Mouse (Mus musculus): ENCODE results near the gene Tdpoz1. TPM values are rescaled to one million over a fixed set of nuclear protein-coding genes. Genes with fewer than 3 reads are reported as not detected.
A peak's percentile ranks its signal among the peaks of the same experiment; 100 is the strongest.
"Not testable (repeated sequence)": the region's sequence is repeated elsewhere in the genome, so short reads cannot be mapped to it uniquely, and the experiment has no call there.

Gene Tdpoz1
- polyA plus RNA-seq (2015; fragmentation: Nextera tagmentation; extraction: Ambion mirVana), result not detected in 2 replicates

- H3K4me2 ChIP-seq (replicated peaks; ENCODE audit: low read depth); H3K9me3 ChIP-seq (ENCODE audit: control insufficient read depth); H3K36me3 ChIP-seq (ENCODE audit: control insufficient read depth, insufficient read depth); H3K27me3 ChIP-seq (replicated peaks; ENCODE audit: control insufficient read depth, insufficient read depth, low read length); H3K4me1 ChIP-seq (replicated peaks; ENCODE audit: control insufficient read depth, insufficient read depth, low read length); ATAC-seq; H3K4me3 ChIP-seq (ENCODE audit: low read depth, low read length); H3K27ac ChIP-seq (ENCODE audit: low read depth, low read length); H3K9ac ChIP-seq (ENCODE audit: low read depth, low read length): not testable (repeated sequence)
- WGBS, result 69% methylated on average over 2 of the region's 4 CpGs
Observed at GRCm38 (mm10) chr3:93676210-93676609, at the start of gene Tdpoz1. Gene Tdpoz1, minus strand, starts transcription at chr3:93676310.

- H3K4me1 ChIP-seq (replicated peaks; ENCODE audit: control insufficient read depth, insufficient read depth, low read length); H3K9ac ChIP-seq (ENCODE audit: low read depth, low read length); H3K4me3 ChIP-seq (ENCODE audit: low read depth, low read length); H3K36me3 ChIP-seq (ENCODE audit: control insufficient read depth, insufficient read depth); H3K4me2 ChIP-seq (replicated peaks; ENCODE audit: low read depth); H3K27me3 ChIP-seq (replicated peaks; ENCODE audit: control insufficient read depth, insufficient read depth, low read length); H3K9me3 ChIP-seq (ENCODE audit: control insufficient read depth); ATAC-seq; H3K27ac ChIP-seq (ENCODE audit: low read depth, low read length): not testable (repeated sequence)
- whole genome bisulfite sequencing, result 79% methylated on average over 2 of the region's 2 CpGs
Observed at GRCm38 (mm10) chr3:93708969-93709637, 33.0 kb upstream of the Tdpoz1 start.

- H3K4me2 ChIP-seq (replicated peaks; ENCODE audit: low read depth); ATAC-seq: not testable (repeated sequence)
- 79% methylated on average over 1 of the region's 2 CpGs for WGBS
Observed at GRCm38 (mm10) chr3:93692970-93693369, 16.9 kb upstream of the Tdpoz1 start, which contains the start of gene Gm37596. Gene Gm37596, minus strand, starts transcription at chr3:93693070.

GRCm38 (mm10) chr3:93670805-93671503 lies 5.2 kb downstream of the Tdpoz1 start:
- not testable (repeated sequence) for H3K9me3 ChIP-seq (ENCODE audit: control insufficient read depth); H3K36me3 ChIP-seq (ENCODE audit: control insufficient read depth, insufficient read depth); H3K27me3 ChIP-seq (replicated peaks; ENCODE audit: control insufficient read depth, insufficient read depth, low read length); H3K27ac ChIP-seq (ENCODE audit: low read depth, low read length); H3K4me3 ChIP-seq (ENCODE audit: low read depth, low read length); H3K4me2 ChIP-seq (replicated peaks; ENCODE audit: low read depth); H3K4me1 ChIP-seq (replicated peaks; ENCODE audit: control insufficient read depth, insufficient read depth, low read length); H3K9ac ChIP-seq (ENCODE audit: low read depth, low read length)
- 56% methylated on average over 5 of the region's 6 CpGs for WGBS
- ATAC-seq, result peak; percentile 91

More at GRCm38 (mm10) chr3:93692970-93693369, 16.9 kb upstream of the Tdpoz1 start, which contains the start of gene Gm37596:
- not testable (repeated sequence) for H3K36me3 ChIP-seq (ENCODE audit: control insufficient read depth, insufficient read depth); H3K4me3 ChIP-seq (ENCODE audit: low read depth, low read length); H3K9ac ChIP-seq (ENCODE audit: low read depth, low read length); H3K4me1 ChIP-seq (replicated peaks; ENCODE audit: control insufficient read depth, insufficient read depth, low read length); H3K9me3 ChIP-seq (ENCODE audit: control insufficient read depth); H3K27ac ChIP-seq (ENCODE audit: low read depth, low read length); H3K27me3 ChIP-seq (replicated peaks; ENCODE audit: control insufficient read depth, insufficient read depth, low read length)

- TF ChIP-seq CTCF (IDR thresholded peaks at IDR 0.05; ENCODE audit: low read depth), result no peak
- WGBS, result 81% methylated on average over 1 of the region's 1 CpGs
- Histone ChIP-seq H3K4me2 (replicated peaks; ENCODE audit: low read depth) (no peak overlapping the region), H3K9ac (ENCODE audit: low read depth, low read length) (no peak overlapping the region), H3K27me3 (replicated peaks; ENCODE audit: control insufficient read depth, insufficient read depth, low read length) (no peaks in the 10 kb centered on the region), H3K36me3 (ENCODE audit: control insufficient read depth, insufficient read depth) (no peaks in the 10 kb centered on the region), H3K4me3 (ENCODE audit: low read depth, low read length) (no peak overlapping the region), H3K9me3 (ENCODE audit: control insufficient read depth) (no peaks in the 10 kb centered on the region), H3K27ac (ENCODE audit: low read depth, low read length) (no peak overlapping the region), H3K4me1 (replicated peaks; ENCODE audit: control insufficient read depth, insufficient read depth, low read length) (no peaks in the 10 kb centered on the region)
- no peak for ATAC-seq
Observed at GRCm38 (mm10) chr3:93654260-93654659, 21.9 kb downstream of the Tdpoz1 start.

GRCm38 (mm10) chr3:93652586-93652985 lies 23.5 kb downstream of the Tdpoz1 start, which contains the start of gene Tdpoz2:
Gene Tdpoz2, minus strand, starts transcription at chr3:93652686.
- Histone ChIP-seq H3K4me3 (ENCODE audit: low read depth, low read length) (no peak within 1 kb of the TSS), H3K4me2 (replicated peaks; ENCODE audit: low read depth) (no peak within 1 kb of the TSS), H3K9ac (ENCODE audit: low read depth, low read length) (no peak within 1 kb of the TSS), H3K27ac (ENCODE audit: low read depth, low read length) (no peak within 1 kb of the TSS), H3K4me1 (replicated peaks; ENCODE audit: control insufficient read depth, insufficient read depth, low read length) (no peaks in the 10 kb centered on the region), H3K9me3 (ENCODE audit: control insufficient read depth) (no peaks in the 10 kb centered on the region), H3K27me3 (replicated peaks; ENCODE audit: control insufficient read depth, insufficient read depth, low read length) (no peaks in the 10 kb centered on the region), H3K36me3 (ENCODE audit: control insufficient read depth, insufficient read depth) (no peaks in the 10 kb centered on the region)
- ATAC-seq, result no peak
- WGBS, result 79% methylated on average over 3 of the region's 3 CpGs
- no peak for TF ChIP-seq CTCF (IDR thresholded peaks at IDR 0.05; ENCODE audit: low read depth)

GRCm38 (mm10) chr3:93630917-93631714 lies 45.0 kb downstream of the Tdpoz1 start:
- not testable (repeated sequence) for H3K27ac ChIP-seq (ENCODE audit: low read depth, low read length); ATAC-seq; H3K4me1 ChIP-seq (replicated peaks; ENCODE audit: control insufficient read depth, insufficient read depth, low read length); H3K27me3 ChIP-seq (replicated peaks; ENCODE audit: control insufficient read depth, insufficient read depth, low read length); H3K9me3 ChIP-seq (ENCODE audit: control insufficient read depth); H3K4me2 ChIP-seq (replicated peaks; ENCODE audit: low read depth); H3K36me3 ChIP-seq (ENCODE audit: control insufficient read depth, insufficient read depth); H3K9ac ChIP-seq (ENCODE audit: low read depth, low read length); H3K4me3 ChIP-seq (ENCODE audit: low read depth, low read length)
- 78% methylated on average over 4 of the region's 4 CpGs for WGBS
